Mouse (Mus musculus): ENCODE results near the gene Cd3g.
A peak's percentile ranks its signal among the peaks of the same experiment; 100 is the strongest.

The Cd3g gene

GRCm38 (mm10) chr9:44980242-44980641, at the start of gene Cd3g:
Cd3g (minus strand) TSS chr9:44980431.
- no peak for DNase-seq

GRCm38 (mm10) chr9:45027376-45027775, 47.1 kb upstream of the Cd3g start:
- DNase-seq = no peak

- DNase-seq = no peak
Measured at GRCm38 (mm10) chr9:45024187-45024586, 44.0 kb upstream of the Cd3g start.

GRCm38 (mm10) chr9:45023638-45024037, 43.4 kb upstream of the Cd3g start:
- no peak for DNase-seq

GRCm38 (mm10) chr9:45022800-45023199, 42.6 kb upstream of the Cd3g start:
- peak; percentile 51 for DNase-seq

- peak; percentile 20 for DNase-seq
Measured at GRCm38 (mm10) chr9:45018031-45018430, 37.8 kb upstream of the Cd3g start.

- no peak for DNase-seq
Measured at GRCm38 (mm10) chr9:45015841-45016240, 35.6 kb upstream of the Cd3g start.

- DNase-seq = no peak
Measured at GRCm38 (mm10) chr9:45014879-45015278, 34.6 kb upstream of the Cd3g start.

GRCm38 (mm10) chr9:45011291-45011690, 31.1 kb upstream of the Cd3g start:
- DNase-seq = no peak

- DNase-seq = no peak
Measured at GRCm38 (mm10) chr9:45010461-45010860, 30.2 kb upstream of the Cd3g start.

- DNase-seq = no peak
Measured at GRCm38 (mm10) chr9:45009180-45010078, 29.2 kb upstream of the Cd3g start, which contains the start of gene Cd3e. Cd3e (minus strand) TSS chr9:45009627.

GRCm38 (mm10) chr9:45008342-45008741, 28.1 kb upstream of the Cd3g start:
- DNase-seq = no peak

- no peak for DNase-seq
Measured at GRCm38 (mm10) chr9:45007404-45007803, 27.2 kb upstream of the Cd3g start.

- DNase-seq = no peak
Measured at GRCm38 (mm10) chr9:45000249-45000648, 20.0 kb upstream of the Cd3g start.

GRCm38 (mm10) chr9:44999776-45000175, 19.5 kb upstream of the Cd3g start:
- no peak for DNase-seq

- peak; percentile 16 for DNase-seq
Measured at GRCm38 (mm10) chr9:44999171-44999570, 18.9 kb upstream of the Cd3g start.

- DNase-seq = no peak
Measured at GRCm38 (mm10) chr9:44998138-44998537, 17.9 kb upstream of the Cd3g start.

- no peak for DNase-seq
Measured at GRCm38 (mm10) chr9:44996590-44996989, 16.4 kb upstream of the Cd3g start.

GRCm38 (mm10) chr9:44994962-44995361, 14.7 kb upstream of the Cd3g start:
- DNase-seq = no peak

GRCm38 (mm10) chr9:44993268-44993667, 13.0 kb upstream of the Cd3g start:
- no peak for DNase-seq

- no peak for DNase-seq
Measured at GRCm38 (mm10) chr9:44992271-44992670, 12.0 kb upstream of the Cd3g start.

GRCm38 (mm10) chr9:44991821-44992220, 11.6 kb upstream of the Cd3g start:
- no peak for DNase-seq

GRCm38 (mm10) chr9:44986976-44987375, 6.7 kb upstream of the Cd3g start:
- no peak for DNase-seq

GRCm38 (mm10) chr9:44986242-44986781, 6.1 kb upstream of the Cd3g start:
- no peak for DNase-seq

Measured in right cerebral cortex, adult 18-20 months (tissue).